Mouse (Mus musculus) gastrocnemius, adult 8-10 months (tissue): ENCODE data around the gene Arid5b. TPM values are rescaled to one million over a fixed set of nuclear protein-coding genes. Genes with fewer than 3 reads are reported as not detected.

Source experiments
- DNase-seq, 2 experiments: peaks; one replicate each; pipeline ENCODE4 v3.0.0; 2022; ENCODE audit warnings: low spot score in 2 of 2
- total RNA-seq, 4 experiments: library from RNA; stranded (reverse); gene quantifications; 2 replicates each; pipeline ENCODE4 v1.2.4; 2022

The Arid5b gene
- total RNA-seq, 4 experiments from 2014 or later: 10.1 to 12.5 (median 11.9) TPM

DNA sequence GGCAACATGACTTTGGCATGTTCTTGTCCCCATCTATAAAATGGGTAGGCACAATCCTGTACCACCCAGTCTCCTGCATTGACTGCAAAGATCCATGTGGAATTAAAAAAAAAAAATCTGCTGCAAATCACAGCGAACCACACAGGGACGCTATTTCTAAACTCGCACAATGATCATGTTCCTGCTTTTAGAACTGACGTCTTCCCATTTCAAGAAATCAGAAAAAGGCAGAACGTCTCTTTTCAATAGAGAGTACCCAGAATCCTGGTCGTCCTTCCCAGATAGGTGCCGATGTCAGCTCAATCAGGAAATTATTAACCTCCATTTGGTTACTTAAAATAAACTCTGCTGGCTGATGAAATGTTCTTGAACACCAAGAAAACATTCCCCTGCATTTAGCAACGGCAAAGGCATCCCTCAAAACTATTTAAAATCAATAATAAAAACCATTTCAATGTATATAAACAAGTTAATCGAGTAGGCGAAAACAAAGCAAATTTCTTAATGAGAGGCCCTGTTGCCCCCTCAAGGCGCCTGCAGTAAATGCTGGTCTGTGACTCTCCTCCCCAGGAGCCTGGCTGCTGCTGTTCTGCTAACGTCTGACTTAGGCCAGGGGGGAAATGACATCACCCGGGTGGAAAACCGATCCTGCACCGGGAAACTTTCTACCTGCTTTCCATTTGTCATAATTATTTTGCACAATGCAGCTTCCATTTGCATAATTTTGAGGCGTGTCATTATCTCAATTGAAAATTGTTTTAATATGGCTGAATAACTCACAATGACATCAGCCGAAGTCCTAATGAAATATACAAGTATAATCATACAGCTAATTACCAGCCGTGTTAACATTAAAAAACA, 3.4 kb downstream of the Arid5b start:
- peak; percentile 6 to 10 for DNase-seq

DNA sequence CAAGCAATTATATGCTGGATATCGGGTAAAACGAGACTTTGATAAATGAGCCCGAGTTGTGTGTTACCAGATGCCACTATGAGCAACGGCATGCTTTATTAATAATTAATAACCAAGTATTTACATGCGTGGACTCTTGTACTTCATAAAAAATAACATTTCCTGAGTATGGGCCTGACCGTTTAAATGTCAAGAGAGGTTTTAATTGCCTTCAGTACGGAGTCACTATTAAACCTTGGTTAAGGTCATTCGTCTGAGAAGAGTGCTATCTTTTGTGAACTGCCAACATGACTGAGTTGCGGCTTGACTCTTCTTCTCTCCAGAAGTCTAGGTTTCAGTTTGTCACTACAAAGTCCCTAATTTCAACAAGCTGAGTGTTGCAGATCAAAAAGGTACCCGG, 8.8 kb downstream of the Arid5b start:
- no peak for DNase-seq

DNA sequence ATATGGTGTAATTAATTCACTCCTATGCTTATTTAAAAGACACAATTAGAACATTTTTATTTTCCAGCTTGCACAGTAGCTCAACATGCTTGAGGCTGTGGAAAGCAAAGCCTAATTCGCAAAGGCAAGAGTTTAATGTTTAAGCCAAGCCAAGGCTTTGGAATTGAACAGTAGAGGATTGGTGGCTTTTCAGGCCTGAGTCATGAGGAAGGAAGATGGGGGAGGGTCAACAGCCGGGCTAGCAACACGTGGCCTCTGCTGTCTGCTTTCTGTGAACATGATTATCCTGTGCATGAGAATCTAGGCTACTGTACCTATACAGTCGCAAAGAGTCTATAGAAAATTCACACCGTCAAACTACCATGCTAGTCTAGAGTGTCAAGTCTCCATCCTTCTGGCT, 9.9 kb downstream of the Arid5b start:
- no peak for DNase-seq

DNA sequence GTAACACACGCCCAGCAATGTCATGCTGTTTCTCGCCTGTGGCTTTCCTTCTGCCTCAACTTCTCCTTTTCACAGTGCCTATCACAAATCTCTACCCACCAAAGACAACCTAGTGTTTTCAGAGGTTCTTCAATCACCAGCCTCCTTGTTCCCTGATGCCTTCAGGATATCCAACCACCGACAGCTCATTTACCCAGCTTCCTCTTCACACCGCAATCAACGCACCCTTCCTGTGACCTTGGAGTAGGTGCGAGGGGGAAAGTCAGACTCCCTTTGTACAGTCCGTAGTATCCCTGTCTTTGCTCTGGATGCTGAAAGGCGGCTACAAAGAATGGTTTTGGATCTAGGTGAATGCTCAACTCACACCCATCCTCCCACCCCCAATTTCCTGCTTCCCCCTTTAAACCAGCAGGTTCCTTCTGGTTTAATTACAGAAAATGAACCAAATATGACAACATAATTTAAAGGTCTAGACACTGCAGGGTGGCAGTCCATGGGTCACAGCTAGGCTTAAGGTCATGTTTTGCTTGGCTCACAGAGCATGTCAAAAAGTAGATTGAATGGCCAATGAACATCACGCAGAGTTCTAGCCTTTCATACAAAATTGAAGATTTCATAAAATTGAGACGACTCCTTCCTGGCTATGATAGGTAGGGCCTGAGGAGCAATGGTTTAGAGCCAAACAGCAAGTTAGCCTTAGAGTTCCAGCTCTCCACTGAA, 14.4 kb downstream of the Arid5b start:
- no peak for DNase-seq

DNA sequence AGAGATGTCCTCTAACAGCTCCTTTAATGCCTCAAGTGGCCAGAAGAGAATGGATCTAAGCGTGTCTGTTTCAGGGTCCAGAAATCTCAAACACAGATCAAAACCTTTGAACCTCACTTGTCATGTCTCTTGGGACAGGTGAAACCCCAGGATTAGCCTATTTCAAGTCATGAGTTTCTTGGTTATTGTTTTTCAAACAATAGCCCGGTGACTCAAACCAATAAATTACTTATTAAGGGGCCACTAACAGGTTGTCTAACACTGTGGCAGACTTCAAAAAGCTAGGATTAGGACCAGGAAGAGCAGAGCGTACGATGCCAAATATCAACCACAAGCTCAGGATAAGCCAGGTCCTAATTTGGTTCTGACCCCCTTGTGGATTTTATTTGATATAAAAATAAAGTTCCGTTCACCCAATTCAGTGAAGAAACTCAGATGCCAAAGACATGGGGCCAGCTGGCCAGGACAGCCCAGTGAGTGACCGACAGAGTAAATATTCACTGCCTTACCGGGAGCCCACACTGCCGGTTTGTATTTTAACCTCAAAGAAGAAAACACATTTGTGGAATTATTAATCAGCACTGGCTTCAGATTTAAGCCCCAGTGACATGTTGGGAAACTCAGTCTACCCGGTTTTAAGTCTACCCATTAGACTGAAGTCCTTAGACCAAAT, 15.1 kb downstream of the Arid5b start:
- no peak for DNase-seq

DNA sequence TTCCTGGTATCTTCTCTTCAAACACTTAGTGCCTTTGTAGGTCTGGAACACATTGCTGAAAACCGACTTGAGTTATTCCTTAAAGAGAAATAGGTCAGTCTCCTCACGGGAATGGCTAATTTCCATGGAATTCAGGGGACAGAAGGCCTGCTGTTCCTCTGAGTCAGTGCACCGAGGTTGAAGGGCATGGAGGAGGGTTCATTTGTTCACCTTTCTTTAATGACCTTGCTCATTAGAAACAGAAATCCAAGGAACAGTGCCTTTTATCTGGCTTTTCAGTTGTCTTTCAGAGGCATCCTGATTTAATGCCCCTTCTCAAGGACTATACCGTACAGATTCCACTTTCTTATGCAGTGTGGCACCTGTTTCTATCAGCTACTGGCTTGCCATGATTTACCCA, 18.9 kb downstream of the Arid5b start:
- no peak for DNase-seq

DNA sequence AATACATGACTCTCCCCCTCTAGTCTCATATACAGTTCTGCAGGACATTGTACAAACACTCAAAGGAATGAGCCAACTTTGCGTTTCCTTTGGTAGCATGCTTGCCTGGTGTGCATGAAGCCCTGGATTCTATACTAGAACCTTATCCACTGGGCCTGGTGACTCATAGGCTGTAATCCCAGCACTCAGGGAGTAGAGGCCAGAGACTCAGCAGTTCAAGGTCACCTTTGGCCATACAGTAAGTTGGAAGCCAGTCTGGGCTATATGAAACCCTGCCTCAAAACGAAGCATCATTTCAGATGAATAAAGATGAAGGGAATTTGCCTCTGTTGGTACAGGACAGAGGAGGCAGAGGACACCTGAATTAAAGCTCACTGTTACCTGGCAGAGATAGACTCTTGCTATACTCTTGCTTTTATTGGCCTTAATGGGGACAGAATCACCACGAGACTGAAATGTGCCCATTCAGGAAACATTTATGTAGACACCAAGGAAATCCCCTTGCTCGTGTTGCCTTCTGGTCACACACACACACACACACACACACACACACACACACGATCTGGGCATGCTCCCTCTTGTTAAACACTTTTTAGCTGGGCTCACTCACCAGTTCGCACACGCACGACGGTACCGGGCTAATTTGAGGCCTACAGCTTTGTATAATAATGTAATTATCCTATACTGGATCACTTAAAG, 21.0 kb downstream of the Arid5b start:
- DNase-seq: no peak

DNA sequence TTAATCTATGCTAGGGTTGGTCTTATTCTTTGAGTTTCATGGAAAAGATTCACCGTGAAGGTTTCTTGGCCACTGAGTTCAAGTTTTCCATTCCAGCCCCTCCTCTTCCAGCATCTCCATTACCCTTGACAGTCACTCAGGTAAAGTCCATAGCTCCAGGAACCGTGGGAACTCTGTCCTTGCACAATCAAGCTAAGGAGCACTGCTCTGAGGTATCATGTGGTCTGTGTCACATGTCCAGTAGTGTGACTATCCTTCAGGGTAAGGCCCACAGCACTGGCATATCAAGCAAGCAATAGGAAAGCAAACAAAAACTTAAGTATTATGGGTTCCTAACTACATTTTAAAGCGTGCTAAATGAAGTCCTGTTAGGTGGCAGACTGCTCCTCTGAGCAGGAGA, 22.4 kb downstream of the Arid5b start:
- no peak for DNase-seq

DNA sequence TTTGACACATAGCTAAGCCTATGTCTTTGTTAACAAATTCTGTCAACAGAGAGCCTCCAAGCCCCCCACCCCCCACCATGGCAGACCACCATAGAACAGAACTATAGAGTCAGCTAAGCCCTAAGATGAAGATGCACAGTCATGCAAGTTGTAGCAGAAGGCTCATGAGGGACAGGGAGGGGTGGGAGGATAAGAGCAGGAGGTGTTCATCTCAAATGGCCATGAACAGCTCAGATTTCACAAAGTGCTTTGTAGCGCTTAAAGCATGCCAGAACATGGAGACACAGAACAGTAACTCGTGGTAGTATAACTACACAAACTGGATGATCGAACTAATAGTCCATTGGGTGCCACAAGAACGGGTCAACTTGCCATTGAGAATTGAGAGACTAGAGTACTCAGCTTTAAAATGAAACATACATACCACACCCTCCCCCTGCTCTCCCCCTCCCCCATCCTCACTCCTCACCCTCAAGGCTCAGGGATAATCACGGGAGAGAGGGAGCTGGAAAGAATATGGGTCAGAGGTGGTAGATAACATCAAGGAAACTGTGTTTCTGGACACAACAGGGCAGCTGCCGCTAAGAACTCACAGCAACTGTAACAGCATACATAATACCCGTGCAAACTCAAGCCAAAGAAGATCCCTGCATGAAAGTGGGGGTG, 25.0 kb downstream of the Arid5b start:
- DNase-seq: no peak

DNA sequence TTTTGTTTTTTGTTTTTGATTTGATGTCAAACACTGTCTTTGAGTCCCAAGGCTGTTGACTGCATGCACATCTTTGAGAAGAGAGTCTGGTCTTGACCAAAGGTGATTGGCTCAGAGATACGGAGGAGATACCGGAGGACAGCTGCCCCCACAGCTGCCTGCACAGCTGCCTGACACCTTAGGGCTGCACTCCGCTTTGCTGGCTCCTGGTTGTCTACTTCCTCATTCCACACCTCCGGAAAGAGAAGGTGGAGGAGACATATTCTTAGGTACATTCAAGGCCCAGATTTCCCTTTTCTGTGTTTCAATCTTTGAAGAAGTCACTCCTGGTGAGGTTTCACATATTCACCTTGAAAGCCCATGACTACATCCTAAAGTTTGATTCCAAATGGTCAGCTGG, 25.9 kb downstream of the Arid5b start:
- DNase-seq: no peak

DNA sequence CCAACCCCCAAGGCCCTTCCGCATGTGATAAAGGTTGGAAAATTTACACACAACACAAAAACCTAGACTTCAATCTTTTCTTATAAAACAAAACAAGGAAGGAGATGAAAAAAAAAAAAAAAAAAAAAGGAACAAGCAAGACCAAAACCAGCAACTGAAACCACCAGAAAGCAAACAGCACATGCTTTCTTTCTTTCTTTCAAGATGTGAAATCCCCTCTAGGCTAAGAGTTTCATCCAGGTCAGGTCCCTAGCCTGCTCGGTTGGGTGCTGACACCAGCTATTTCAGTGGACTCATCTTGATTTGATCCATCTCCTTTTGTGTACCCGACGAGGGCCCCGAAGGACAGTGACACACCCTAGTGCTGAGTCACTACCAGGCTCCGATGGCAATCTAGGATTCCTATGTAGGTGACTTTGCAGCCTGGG, 29.2 kb downstream of the Arid5b start:
- DNase-seq: no peak

DNA sequence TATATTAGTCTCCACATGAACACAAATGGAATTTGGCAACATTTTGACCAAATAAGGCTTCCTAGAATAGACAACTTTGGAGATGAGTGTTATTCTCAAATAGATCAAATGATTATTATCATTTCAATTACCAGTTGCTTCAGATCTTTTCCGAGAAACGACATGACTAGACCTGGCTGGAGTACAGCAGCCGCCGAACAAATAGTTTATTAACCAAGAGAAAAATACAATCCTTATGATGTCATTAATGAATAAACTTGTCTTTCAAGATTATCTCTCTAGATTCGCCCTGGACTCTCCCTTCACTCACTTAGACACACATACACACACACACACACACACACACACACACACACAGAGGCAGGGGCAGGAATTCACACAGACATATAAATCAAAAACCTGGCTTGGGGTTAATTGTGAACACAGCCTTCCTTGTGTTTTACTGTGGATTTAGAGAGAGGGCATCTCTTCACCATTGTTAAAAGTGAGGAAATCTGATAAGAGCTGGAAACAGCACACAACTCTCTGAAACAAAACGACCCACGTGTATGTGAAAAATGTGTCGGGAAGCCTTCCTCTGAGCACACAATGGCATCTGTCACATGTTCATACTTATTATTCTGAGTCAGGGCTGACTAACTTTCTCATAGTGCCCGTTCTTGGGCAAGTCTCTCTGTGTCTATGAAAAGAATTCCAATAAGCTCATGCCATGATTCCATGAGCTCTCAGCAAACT, 30.1 kb downstream of the Arid5b start:
- DNase-seq: no peak

DNA sequence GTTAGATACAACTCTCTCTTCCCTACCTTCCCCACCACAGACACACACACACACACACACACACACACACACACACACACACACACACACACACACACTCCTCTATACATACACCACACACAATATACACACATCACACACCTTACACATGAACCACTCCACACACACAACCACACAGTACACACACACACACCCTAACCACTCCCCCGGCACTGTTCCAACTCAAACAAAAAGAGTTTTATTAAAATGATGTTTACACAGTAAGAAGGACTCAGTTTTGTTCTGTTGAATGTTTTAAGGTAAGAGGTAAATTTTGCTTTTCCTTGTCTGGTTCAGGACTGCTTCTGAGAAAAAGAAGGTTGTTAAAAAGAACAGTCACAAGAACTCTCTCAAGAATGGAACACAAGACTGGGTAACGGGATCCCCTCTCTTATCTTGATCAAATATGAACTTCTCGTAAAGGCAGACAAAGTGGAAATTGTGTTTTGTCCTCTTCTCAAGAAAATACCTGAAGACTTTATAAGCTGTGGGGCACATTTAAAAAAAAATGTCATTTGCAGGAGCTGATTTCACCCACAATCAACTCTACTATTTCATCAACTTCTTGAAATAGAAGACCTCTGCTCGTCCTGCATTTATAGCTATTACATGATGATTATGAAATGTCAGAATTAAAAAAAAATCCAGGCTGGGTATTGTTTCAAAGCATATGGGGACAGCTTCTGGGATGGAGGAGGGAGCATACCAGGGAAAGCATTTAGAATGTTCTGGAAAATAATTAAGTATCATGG, 30.9 kb downstream of the Arid5b start:
- no peak for DNase-seq

DNA sequence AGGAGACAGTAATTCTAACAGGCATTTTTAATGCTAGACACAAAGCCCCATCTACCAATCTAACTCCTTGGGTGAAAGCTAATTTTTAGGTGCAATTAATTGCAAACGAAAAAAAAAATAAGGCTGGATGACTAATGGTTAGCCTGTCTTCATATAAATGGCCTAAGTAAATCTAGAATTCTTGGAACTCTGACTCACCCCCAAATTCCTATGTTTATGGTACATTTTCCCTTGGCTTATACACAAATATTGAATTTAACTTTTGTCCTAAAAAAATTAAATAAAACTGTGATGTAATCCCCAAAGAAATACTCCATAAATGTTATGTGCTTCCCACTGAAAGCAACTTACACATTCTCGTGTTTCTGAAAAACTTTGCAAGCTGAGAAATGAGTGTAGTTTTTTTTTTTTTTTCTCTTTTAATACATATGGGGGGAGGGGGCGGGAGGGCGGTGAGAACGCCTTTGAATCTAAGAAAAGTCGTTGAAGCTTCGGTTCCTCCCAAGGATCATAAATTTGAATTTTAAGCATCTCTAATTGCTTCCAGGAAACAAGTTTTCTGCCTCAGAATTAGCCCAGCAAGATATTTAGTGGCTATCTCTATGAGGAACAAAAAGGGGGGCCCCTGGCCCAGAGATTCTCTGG, 31.8 kb downstream of the Arid5b start:
- DNase-seq: no peak

DNA sequence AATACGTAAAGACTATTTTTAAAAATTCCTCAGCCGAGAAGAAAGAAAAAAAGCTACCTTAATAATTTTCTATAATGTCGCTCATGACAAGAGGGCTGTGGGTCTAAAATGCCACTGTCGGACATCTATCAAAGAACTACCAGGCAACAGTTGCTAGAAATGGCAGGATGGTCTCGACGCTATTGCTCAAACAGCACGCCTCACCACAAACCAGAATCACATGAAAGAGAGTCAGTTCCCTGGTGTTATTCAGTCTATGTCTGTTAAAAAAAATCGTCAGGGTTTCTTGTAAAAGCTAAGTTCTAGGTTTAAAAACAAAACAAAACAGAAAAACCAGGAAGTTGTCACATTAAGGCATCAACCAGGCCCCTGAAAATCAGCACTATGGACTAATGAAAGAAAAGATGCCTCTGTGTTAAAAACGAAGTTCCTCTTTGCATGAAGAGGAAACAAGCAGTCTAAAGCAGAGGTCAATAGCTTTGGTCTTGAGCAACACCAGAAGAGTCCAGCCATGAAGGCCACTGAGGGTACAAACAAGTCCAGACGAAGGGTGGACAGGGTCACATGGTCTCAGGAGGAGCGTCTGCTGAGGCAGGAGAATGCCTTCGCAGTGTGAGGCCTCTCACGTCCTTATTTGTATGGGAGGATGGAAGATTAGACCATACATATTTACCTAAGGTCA, 37.6 kb downstream of the Arid5b start:
- DNase-seq: no peak

DNA sequence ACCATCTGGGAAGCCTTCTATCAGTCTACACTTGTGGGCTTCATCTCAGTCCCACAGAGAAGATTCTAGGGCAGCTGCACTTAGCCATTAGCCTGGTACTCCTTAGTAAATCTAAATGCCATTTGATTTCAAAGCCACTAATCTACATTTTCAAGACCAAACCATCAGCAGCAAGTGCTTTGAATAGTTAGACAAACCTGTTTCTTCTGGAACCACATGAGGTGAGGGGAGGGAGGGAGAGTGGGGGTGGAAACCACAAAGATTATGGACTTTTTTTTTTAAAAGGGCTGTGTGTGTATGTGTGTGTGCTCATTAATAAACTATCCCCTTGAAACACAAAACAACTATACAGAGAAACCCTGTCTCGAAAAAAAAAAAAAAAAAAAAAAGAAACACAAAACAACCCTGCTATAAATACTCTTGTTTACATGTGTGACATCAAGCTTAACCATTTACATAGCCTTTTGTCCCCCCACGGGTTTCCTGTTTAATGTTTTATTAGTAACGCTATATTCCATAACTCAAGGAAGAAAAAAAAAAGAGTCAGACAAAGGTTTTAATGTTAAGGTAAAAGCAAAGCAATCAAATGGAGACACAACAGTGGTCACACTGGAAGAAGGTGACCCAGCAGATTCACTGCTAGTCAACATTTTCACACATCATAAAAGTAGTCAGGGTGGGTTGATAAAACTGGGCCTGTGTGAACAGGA, 38.3 kb downstream of the Arid5b start:
- DNase-seq: no peak

DNA sequence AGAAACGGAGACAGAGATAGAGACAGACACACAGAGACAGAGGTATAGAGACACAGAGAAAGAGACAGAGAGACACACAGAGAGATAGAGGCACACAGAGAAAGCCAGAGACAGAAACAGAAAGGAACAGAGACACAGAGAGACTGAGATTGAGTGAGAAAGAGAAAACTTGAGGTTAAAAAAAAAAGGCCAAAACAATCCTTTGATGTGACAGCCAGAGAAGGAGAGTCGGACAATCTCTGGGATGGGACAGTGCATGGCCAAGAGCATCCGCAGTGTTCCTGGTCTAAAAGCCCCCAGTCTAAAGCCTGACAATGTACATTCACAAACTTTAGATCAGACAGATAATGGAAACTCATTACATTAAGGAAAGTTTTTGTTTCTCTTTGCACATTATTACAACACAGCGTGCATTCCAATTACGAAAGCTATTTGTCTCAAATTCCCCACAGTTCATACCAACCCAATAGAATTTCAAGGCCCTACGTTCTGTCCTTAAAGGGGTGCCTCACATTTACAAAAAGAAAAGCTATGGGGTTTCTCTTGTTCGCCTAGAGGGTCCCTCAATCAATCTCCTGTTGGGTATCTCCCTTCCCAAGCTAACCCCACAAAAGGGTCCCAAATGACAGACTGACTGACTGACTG, 39.0 kb downstream of the Arid5b start:
- DNase-seq: no peak
